Mouse (Mus musculus) inflammation-experienced regulatory T-cells (primary cell): ENCODE data around the gene Polr2l. TPM values are rescaled to one million over a fixed set of nuclear protein-coding genes. Genes with fewer than 3 reads are reported as not detected.

Experiments
- polyA plus RNA-seq, 2 experiments: library from polyadenylated mRNA; unstranded; fragments of 100-300 nt; shearing (Covaris generic); gene quantifications; one replicate each; pipeline ENCODE4 v1.2.1; 2017

Polr2l gene
- polyA plus RNA-seq: 10 to 100 TPM; 26.5 to 30.5 TPM

GRCm38 (mm10) chr7:141475011-141475804 is at the start of gene Polr2l, which contains the start of gene Tspan4:
Gene Polr2l, minus strand, starts transcription at chr7:141475132.
Gene Tspan4, plus strand, starts transcription at chr7:141475240.

GRCm38 (mm10) chr7:141467230-141468030 is 7.5 kb downstream of the Polr2l start, which contains the start of gene Cd151:
Gene Cd151, plus strand, starts transcription at chr7:141467392.

GRCm38 (mm10) chr7:141460391-141461113 is 14.4 kb downstream of the Polr2l start, which contains the start of gene Cracr2b:
Gene Cracr2b, plus strand, starts transcription at chr7:141461094.

GRCm38 (mm10) chr7:141454967-141455551 is 19.9 kb downstream of the Polr2l start, which contains the start of gene Pnpla2:
Gene Pnpla2, plus strand, starts transcription at chr7:141455198.

GRCm38 (mm10) chr7:141447110-141447991 is 27.6 kb downstream of the Polr2l start, which contains the start of gene Rplp2:
Gene Rplp2, plus strand, starts transcription at chr7:141447370.

GRCm38 (mm10) chr7:141443828-141444237 is 31.1 kb downstream of the Polr2l start, which contains the start of gene Pidd1:
Gene Pidd1, minus strand, starts transcription at chr7:141444025.

GRCm38 (mm10) chr7:141437178-141438120 is 37.5 kb downstream of the Polr2l start, which contains the start of gene Slc25a22:
Gene Slc25a22, minus strand, starts transcription at chr7:141437892.

GRCm38 (mm10) chr7:141429310-141429709 is 45.6 kb downstream of the Polr2l start, which contains the start of gene Cend1:
Gene Cend1, minus strand, starts transcription at chr7:141429491.

Other genes starting within 250 kb of the Polr2l start
- 10 to 100 TPM; 88.2 to 93.2 TPM for gene Phrf1, start 246.3 kb downstream of the Polr2l start, polyA plus RNA-seq
- gene Irf7, start 208.7 kb downstream of the Polr2l start, polyA plus RNA-seq: 100 to 1,000 TPM in 1 of 2 experiments, 10 to 100 TPM in 1; 89.0 to 155 TPM
- not detected for gene Cdhr5, start 198.3 kb downstream of the Polr2l start, polyA plus RNA-seq
- not detected for gene Sct, start 196.0 kb downstream of the Polr2l start, polyA plus RNA-seq
- under 1 TPM; 0.11 to 0.29 TPM for gene Drd4, start 183.1 kb downstream of the Polr2l start, polyA plus RNA-seq
- gene Deaf1, start 147.4 kb downstream of the Polr2l start, polyA plus RNA-seq: 10 to 100 TPM; 57.7 to 77.6 TPM
- 10 to 100 TPM; 29.5 to 50.4 TPM for gene Tmem80, start 147.4 kb downstream of the Polr2l start, polyA plus RNA-seq
- gene Eps8l2, start 136.3 kb downstream of the Polr2l start, polyA plus RNA-seq: 1 to 10 TPM in 1 of 2 experiments, under 1 TPM in 1; 0.17 to 3.1 TPM
- 100 to 1,000 TPM; 296 to 311 TPM for gene Taldo1, start 82.9 kb downstream of the Polr2l start, polyA plus RNA-seq
- 10 to 100 TPM; 72.6 to 73.9 TPM for gene Gatd1, start 61.0 kb downstream of the Polr2l start, polyA plus RNA-seq
- gene Cend1, start 45.6 kb downstream of the Polr2l start, polyA plus RNA-seq: 1 to 10 TPM in 1 of 2 experiments, under 1 TPM in 1; 0.47 to 3.0 TPM
- gene Slc25a22, start 37.2 kb downstream of the Polr2l start, polyA plus RNA-seq: 10 to 100 TPM; 56.8 to 63.3 TPM
- 10 to 100 TPM in 1 of 2 experiments, 1 to 10 TPM in 1; 9.7 to 11.8 TPM for gene Pidd1, start 31.1 kb downstream of the Polr2l start, polyA plus RNA-seq
- gene Rplp2, start 27.8 kb downstream of the Polr2l start, polyA plus RNA-seq: 1,000 to 10,000 TPM; 1,321 to 1,489 TPM
- gene Pnpla2, start 19.9 kb downstream of the Polr2l start, polyA plus RNA-seq: 10 to 100 TPM; 66.6 to 92.4 TPM
- 1 to 10 TPM in 1 of 2 experiments, not detected in 1; 3.3 TPM for gene Cracr2b, start 14.0 kb downstream of the Polr2l start, polyA plus RNA-seq
- gene Cd151, start 7.7 kb downstream of the Polr2l start, polyA plus RNA-seq: 1 to 10 TPM; 6.0 to 6.8 TPM
- 1 to 10 TPM; 1.7 to 5.3 TPM for gene Tspan4, start 108 bp upstream of the Polr2l start, polyA plus RNA-seq
- gene Chid1, start 64.7 kb upstream of the Polr2l start, polyA plus RNA-seq: 10 to 100 TPM; 19.3 to 22.0 TPM
- gene Ap2a2, start 87.0 kb upstream of the Polr2l start, polyA plus RNA-seq: 10 to 100 TPM; 38.7 to 46.7 TPM
- gene Muc6, start 180.2 kb upstream of the Polr2l start, polyA plus RNA-seq: 1 to 10 TPM in 1 of 2 experiments, under 1 TPM in 1; 0.22 to 1.1 TPM
- under 1 TPM; 0.24 to 0.48 TPM for gene Muc2, start 215.2 kb upstream of the Polr2l start, polyA plus RNA-seq